Mouse (Mus musculus) kidney, adult 2 months (tissue): Measurements from ENCODE around the gene Spaar.

Experiments used
- CTCF ChIP-seq: fragments of 200-500 bp; conservative IDR thresholded peaks from 2 replicates; pipeline ENCODE4 v1.5.1; 2011; ENCODE audit warnings: low read depth, mild to moderate bottlenecking, control low read depth, low read length, moderate library complexity, mixed read lengths; ENCODE audit not compliant: insufficient read depth, insufficient read length
- POLR2A ChIP-seq: fragments of 200-500 bp; IDR thresholded peaks from one replicate; pipeline ENCODE4 v1.6.1; 2011; ENCODE audit warnings: low read depth, low read length, control low read depth

- TF ChIP-seq CTCF, result no peak
- no peak for TF ChIP-seq POLR2A
These were observed 16.1 kb upstream of the Spaar start for GRCm38 (mm10) chr4:43713652-43714219.
